Mouse (Mus musculus) forebrain, embryonic 11.5 days (tissue): Measurements from ENCODE around the gene Rbl2. TPM values are rescaled to one million over a fixed set of nuclear protein-coding genes. Genes with fewer than 3 reads are reported as not detected.

ENCODE experiments used
- ATAC-seq: fragments of 200-750 bp; cut with Nextera tagmentation; replicated peaks from 2 replicates; pipeline ENCODE4 v1.8.0; 2017; ENCODE audit warnings: moderate TSS enrichment; ENCODE audit not compliant: low FRiP score
- DNase-seq: peaks from one replicate; pipeline ENCODE4 v3.0.0-alpha.2; 2017; ENCODE audit warnings: low spot score
- H3K27ac ChIP-seq: fragments of 300-500 bp; sonication (generic); 2 replicates; pipeline ENCODE4 v1.5.1; 2014; ENCODE audit warnings: low read depth, low read length
- H3K27me3 ChIP-seq: fragments of 300-500 bp; sonication (generic); 2 replicates; pipeline ENCODE4 v1.6.1; 2014; ENCODE audit warnings: mild to moderate bottlenecking, low read length, mixed read lengths; ENCODE audit not compliant: control insufficient read depth, insufficient read depth
- H3K36me3 ChIP-seq: fragments of 300-500 bp; sonication (generic); 2 replicates; pipeline ENCODE4 v1.6.1; 2014; ENCODE audit warnings: mild to moderate bottlenecking, low read length, moderate library complexity, mixed read lengths; ENCODE audit not compliant: control insufficient read depth, insufficient read depth
- H3K4me1 ChIP-seq: fragments of 300-500 bp; sonication (generic); replicated peaks from 2 replicates; pipeline ENCODE4 v1.6.1; 2014; ENCODE audit warnings: low read length, mixed read lengths; ENCODE audit not compliant: control insufficient read depth, insufficient read depth
- H3K4me2 ChIP-seq: fragments of 300-500 bp; sonication (generic); 2 replicates; pipeline ENCODE4 v1.6.1; 2014; ENCODE audit warnings: low read depth, mild to moderate bottlenecking, low read length, moderate library complexity, mixed read lengths; ENCODE audit not compliant: severe bottlenecking
- H3K4me3 ChIP-seq: fragments of 300-500 bp; sonication (generic); 2 replicates; pipeline ENCODE4 v1.5.1; 2014; ENCODE audit warnings: low read depth, low read length
- H3K9ac ChIP-seq: fragments of 300-500 bp; sonication (generic); 2 replicates; pipeline ENCODE4 v1.6.1; 2014; ENCODE audit warnings: low read length
- H3K9me3 ChIP-seq: fragments of 300-500 bp; sonication (generic); 2 replicates; pipeline ENCODE4 v1.6.1; 2016; ENCODE audit warnings: low read length, mixed read lengths; ENCODE audit not compliant: control insufficient read depth
- WGBS: fragments of 180-500 bp; shearing (Covaris S2); extraction: QIAGEN DNeasy Blood & Tissue Kit; methylation state at CpG from one replicate; pipeline ENCODE4 v1.1.7; 2014; 5-methylcytosine and 5-hydroxymethylcytosine counted together
- polyA plus RNA-seq: library from polyadenylated mRNA; unstranded; fragments of >200 nt; fragmentation: Nextera tagmentation; extraction: Ambion mirVana; gene quantifications from 2 replicates; pipeline ENCODE4 v1.2.1, GENCODE M21; 2014

Rbl2 gene
- polyA plus RNA-seq, 1 experiment from 2014 or later = 18.4 TPM

DNA sequence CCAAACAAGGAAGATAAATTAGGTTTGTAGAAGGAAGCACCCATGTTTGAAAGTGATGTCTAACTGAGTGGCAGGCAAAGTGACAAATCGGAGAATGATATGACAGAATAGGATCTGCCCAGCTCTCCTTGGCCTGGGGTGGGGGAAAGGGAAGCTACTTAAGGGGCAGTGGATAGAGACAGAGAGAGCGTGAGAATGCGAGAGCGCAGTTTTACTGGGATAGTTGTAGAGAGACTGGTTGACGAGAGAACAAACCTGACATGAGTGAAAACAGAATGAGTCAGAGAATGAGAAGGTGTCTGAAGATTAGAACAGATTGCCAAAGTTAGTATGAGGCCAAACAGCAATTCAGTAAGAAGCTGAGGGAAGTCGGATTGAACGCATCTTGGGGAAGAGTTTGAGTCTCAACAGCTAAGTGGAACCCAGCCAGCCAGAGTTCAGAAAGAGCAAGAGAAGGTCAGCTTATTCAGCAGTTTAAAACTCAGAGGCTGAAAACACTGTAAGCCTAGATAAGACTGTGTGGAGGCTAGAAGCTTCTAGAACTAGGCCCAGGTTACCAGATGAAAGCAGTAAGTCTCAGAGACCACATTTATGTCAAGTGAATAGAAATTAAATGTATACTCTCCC, 9.9 kb upstream of the Rbl2 start:
- no peak overlapping the region for H3K27ac ChIP-seq
- WGBS = 91% methylated on average over 7 of the region's 7 CpGs
- no peaks in the 10 kb centered on the region for H3K4me1 ChIP-seq
- H3K27me3 ChIP-seq = no peaks in the 10 kb centered on the region
- no peak overlapping the region for H3K4me2 ChIP-seq
- DNase-seq = no peak
- no peaks in the 10 kb centered on the region for H3K9me3 ChIP-seq
- no peak overlapping the region for H3K4me3 ChIP-seq
- no peak for ATAC-seq
- no peaks in the 10 kb centered on the region for H3K36me3 ChIP-seq
- no peak overlapping the region for H3K9ac ChIP-seq

DNA sequence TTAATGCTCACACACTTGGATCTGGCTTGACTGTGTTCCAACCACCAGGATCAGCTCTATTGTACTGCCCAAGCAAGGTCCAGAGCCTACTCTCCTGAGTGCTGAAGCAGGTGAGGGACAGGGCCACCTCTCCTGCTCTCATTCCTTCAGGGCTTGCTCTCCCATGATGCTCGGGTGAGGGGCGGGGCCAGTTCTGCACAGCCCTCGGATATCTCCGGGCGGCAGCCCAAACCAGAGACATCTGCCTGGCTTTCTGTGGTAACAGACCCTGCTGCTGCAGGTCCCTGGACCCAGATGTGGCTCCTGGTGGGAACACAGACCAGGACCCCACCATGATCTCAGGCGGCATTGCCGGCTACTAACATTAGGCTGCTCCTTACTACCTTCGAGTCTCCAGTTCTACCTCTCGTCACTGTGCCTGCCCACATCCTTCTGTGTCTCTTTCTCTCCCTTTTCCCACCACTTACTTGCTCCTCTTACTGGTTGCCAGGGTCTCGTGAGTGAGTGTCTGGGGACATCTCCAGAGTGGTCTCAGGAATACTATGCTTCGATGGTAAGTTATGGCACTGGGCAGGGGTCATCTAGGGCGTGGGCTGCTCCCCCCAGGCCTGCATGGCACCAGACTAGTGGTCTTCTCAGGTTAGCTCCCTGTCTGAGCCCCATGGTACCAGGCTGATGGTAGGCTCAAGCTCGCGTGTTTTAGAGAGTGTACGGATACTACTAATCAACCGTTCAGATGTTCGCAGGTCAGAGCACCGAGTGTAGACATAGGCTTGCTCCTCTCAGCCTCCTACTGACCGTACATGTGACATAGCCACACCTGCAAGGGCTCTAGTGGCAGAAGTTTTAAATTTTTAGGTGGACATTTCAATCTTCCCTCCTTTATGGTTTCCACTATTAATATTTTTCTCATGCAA, 9.0 kb upstream of the Rbl2 start:
- no peak for DNase-seq
- Histone ChIP-seq H3K4me2 (no peak overlapping the region), H3K27me3 (no peaks in the 10 kb centered on the region), H3K9me3 (no peaks in the 10 kb centered on the region), H3K4me1 (no peaks in the 10 kb centered on the region), H3K4me3 (no peak overlapping the region), H3K27ac (no peak overlapping the region), H3K36me3 (no peaks in the 10 kb centered on the region), H3K9ac (no peak overlapping the region)
- WGBS = 81% methylated on average over 19 of the region's 19 CpGs
- ATAC-seq = no peak

DNA sequence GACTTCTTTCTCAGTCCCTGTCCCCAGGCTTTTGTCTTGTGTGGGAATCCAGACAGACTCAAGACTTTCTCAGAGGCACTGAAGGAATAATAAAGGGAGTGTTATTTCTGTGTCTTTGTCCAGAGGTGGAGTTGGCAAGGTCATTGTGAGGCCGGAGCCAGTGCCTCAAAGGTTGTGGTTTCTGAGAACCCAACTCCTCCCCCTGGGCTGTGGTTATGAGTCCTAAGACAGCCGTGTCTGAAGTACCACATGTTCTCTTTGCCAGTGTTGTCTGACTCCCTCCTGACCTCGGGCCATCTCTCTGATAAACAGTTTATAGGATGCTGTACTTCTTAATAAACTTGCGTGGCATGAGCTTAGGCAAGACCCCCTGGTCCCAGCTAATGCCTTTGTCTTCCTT, 4.7 kb upstream of the Rbl2 start:
- ATAC-seq = no peak
- no peak for DNase-seq
- H3K4me2 ChIP-seq = no peak overlapping the region
- no peak overlapping the region for H3K27ac ChIP-seq
- no peak overlapping the region for H3K4me3 ChIP-seq
- no peak overlapping the region for H3K9ac ChIP-seq
- H3K9me3 ChIP-seq = no peaks in the 10 kb centered on the region
- no peaks in the 10 kb centered on the region for H3K36me3 ChIP-seq
- H3K4me1 ChIP-seq = no peaks in the 10 kb centered on the region; the same call in 1 of the 2 replicates
- no peaks in the 10 kb centered on the region for H3K27me3 ChIP-seq
- WGBS = 81% methylated on average over 4 of the region's 4 CpGs

DNA sequence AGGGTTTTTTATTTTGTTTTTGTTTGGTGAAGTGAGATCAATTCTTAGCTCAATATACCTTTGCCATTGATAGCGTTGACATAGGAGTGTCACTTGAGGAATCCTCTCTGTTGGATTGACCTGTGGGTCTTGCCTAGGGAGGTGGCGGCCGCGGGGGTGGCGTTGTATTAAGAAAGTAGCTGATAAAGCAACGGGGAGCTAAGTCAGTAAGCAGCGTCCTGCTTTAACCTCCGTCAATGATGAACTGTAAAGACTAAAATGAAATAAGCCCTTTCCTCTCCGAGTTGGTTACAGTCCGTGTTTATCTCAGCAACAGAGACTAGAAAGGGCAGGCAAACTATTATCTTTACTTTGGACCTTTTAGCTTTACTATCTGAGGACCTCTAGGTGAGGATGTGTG, 450 bp upstream of the Rbl2 start:
- H3K36me3 ChIP-seq = no peaks in the 10 kb centered on the region
- no peak overlapping the region for H3K27ac ChIP-seq
- WGBS = 8% methylated on average over 10 of the region's 10 CpGs
- H3K9me3 ChIP-seq = no peaks in the 10 kb centered on the region
- DNase-seq = no peak
- ATAC-seq = no peak
- peak overlapping the region; percentile 25; the same call in 1 of the 2 replicates for H3K9ac ChIP-seq
- H3K4me2 ChIP-seq = peak overlapping the region; percentile 66
- H3K4me3 ChIP-seq = peak overlapping the region; percentile 48
- H3K4me1 ChIP-seq = peaks cover 1% of the 10 kb centered on the region; the same call in 1 of the 2 replicates
- H3K27me3 ChIP-seq = no peaks in the 10 kb centered on the region

DNA sequence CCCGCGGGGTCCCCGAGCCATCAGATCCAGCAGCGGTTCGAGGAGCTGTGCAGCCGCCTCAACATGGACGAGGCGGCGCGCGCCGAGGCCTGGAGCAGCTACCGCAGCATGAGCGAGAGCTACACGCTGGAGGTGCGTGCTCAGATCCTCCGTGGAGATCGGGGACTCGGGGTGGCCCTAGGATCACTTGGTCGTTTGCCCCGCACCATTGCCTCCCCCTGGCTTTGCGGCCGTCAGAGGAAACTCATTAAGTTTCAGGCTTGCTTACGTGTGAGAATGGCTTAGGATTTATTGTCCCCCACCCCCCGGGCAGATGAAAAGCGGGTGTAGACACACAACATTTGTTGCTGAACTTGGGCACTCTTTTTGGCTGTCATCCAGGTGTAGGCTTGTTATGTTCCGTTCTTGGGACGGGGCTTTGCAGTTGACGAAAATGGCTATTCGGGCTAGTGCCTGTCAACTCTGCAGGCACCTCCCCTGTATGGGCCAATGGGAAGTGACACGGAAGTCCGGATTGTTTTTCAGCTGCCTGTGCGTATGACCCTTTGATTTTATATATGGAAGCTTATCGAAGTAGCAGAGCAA, 510 bp downstream of the Rbl2 start:
- H3K4me1 ChIP-seq = peaks cover 1% of the 10 kb centered on the region; the same call in 1 of the 2 replicates
- H3K27me3 ChIP-seq = no peaks in the 10 kb centered on the region
- H3K9me3 ChIP-seq = no peaks in the 10 kb centered on the region
- DNase-seq = peak; percentile 65
- peak; percentile 84 for ATAC-seq
- WGBS = under 1% methylated on average over 34 of the region's 34 CpGs
- H3K4me2 ChIP-seq = peak overlapping the region; percentile 66
- no peaks in the 10 kb centered on the region for H3K36me3 ChIP-seq
- H3K4me3 ChIP-seq = peak overlapping the region; percentile 48
- peak overlapping the region; percentile 13; the same call in 1 of the 2 replicates for H3K27ac ChIP-seq
- peak overlapping the region; percentile 60 for H3K9ac ChIP-seq

DNA sequence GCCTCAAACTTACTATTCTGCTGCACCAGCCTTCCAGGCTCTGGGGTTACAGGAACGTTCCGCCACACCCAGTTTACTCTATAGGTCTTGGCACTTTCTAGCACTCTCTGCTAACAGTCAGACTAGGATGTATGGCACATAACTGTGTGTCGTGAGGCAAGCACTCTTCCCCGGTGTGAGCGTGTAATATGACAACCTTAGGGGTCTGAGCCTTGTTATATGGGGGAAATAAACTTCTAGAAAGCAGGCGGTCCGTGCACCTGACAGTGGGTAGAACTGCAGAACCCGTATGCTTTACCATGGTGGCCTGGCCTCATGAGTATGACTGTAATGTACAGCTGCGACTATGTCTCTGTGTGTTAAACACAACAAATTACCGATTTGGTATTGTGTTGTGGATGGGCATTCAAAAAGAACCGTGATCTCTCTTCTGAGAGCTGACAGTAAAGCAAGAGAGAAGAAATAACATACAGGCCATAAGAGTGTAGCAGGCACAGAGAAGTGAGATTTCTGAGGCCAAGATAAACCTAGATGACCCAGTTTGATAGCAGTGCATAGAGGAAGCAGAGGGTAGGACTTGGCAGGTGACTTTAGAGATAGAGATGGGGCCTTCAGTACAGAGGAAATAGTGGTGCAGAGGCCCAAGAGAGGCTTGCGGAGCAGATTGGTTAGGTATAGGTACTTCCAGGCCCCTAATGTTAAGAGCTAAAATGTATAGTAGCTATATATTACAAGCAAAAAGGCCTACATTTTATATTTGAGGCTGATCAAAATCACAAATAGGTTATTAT, 7.4 kb downstream of the Rbl2 start:
- ATAC-seq = no peak
- no peaks in the 10 kb centered on the region for H3K4me1 ChIP-seq
- H3K27me3 ChIP-seq = no peaks in the 10 kb centered on the region
- H3K27ac ChIP-seq = no peak overlapping the region
- WGBS = 91% methylated on average over 12 of the region's 12 CpGs
- no peaks in the 10 kb centered on the region; the same call in 1 of the 2 replicates for H3K36me3 ChIP-seq
- no peak overlapping the region for H3K9ac ChIP-seq
- no peak for DNase-seq
- H3K9me3 ChIP-seq = no peaks in the 10 kb centered on the region
- no peak overlapping the region for H3K4me3 ChIP-seq
- no peak overlapping the region for H3K4me2 ChIP-seq

DNA sequence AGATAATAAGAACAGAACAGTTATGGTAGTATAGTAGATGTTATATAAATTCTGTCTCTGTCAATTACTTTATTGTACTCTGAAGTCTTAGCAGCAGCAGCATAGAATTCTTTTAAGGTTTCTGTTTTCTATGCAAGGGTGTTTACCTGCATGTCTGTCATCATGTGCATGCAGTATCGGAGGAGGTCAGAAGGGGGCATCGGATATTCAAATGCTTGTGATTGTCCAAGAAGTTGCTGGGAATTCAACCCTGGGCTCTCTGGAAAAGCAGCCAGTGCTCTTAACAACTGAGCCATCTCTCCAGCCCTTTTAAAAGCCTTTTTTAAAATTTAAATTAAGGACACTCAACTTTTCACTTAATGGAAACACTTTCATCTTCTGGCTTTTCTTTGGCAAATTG, 9.8 kb downstream of the Rbl2 start:
- Histone ChIP-seq H3K9ac (no peak overlapping the region), H3K36me3 (no peaks in the 10 kb centered on the region; the same call in 1 of the 2 replicates), H3K4me2 (no peak overlapping the region), H3K27ac (no peak overlapping the region), H3K27me3 (no peaks in the 10 kb centered on the region), H3K4me1 (no peaks in the 10 kb centered on the region), H3K9me3 (no peaks in the 10 kb centered on the region), H3K4me3 (no peak overlapping the region)
- ATAC-seq (no peak), DNase-seq (no peak)
- 90% methylated on average over 2 of the region's 2 CpGs for WGBS

DNA sequence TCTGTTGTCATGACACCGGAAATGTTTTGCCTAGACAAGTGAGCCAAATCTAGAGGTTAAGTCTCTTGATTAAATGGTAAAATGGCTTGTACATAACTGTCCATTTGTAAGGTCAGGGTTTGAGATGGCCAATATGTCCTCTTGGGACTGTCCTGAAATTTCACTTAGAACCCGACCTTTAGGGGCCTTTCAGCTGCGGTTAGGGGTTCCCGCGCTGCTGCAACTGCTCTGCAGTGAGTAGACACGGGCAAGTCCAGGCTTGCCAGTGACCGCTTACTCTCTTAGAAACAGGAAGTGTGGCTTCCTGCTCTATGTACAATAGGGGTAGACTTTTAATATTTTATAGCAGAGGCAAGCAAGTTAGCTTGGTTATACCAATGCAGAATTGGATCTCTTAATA, 12.1 kb downstream of the Rbl2 start:
- 89% methylated on average over 7 of the region's 7 CpGs for WGBS
- Histone ChIP-seq H3K9me3 (no peaks in the 10 kb centered on the region), H3K36me3 (no peaks in the 10 kb centered on the region; the same call in 1 of the 2 replicates)

More for the DNA sequence above, 12.1 kb downstream of the Rbl2 start:
- DNase-seq = no peak
- Histone ChIP-seq H3K27me3 (no peaks in the 10 kb centered on the region), H3K4me2 (no peak overlapping the region), H3K9ac (no peak overlapping the region), H3K4me3 (no peak overlapping the region), H3K27ac (no peak overlapping the region), H3K4me1 (no peaks in the 10 kb centered on the region)
- no peak for ATAC-seq
